ENCODE assay signal across 26 mouse cellular contexts in genomic region chr1:118403440-118403839, GRCm38 (mm10). TPM values are rescaled to one million over a fixed set of nuclear protein-coding genes. Genes with fewer than 3 reads are reported as not detected.
DNase-seq lines count a peak whose midpoint lies in the region; ATAC-seq and TF ChIP-seq lines count a peak whose summit lies in the region.
"Had no signal": no experiment of that assay in that cellular context is flagged by ENCODE, and none has a peak within 500 bp of the region (broad histone marks: within the 10 kb centered on the region; RNA-seq: fewer than 3 reads in every experiment).

No protein-coding gene starts in this region.

- H3K27me3 ChIP-seq in liver, embryonic 11.5 days (replicated peaks; ENCODE audit: control insufficient read depth, insufficient read depth, low read length) = no peaks in the 10 kb centered on the region
- no peaks in the 10 kb centered on the region for H3K27me3 ChIP-seq in liver, embryonic 12.5 days (replicated peaks)
- H3K27me3 ChIP-seq in liver, postnatal 0 days (ENCODE audit: insufficient read depth, low read length) = no peaks in the 10 kb centered on the region
- H3K27me3 ChIP-seq: embryonic facial prominence, embryonic 13.5 days; forebrain, embryonic 12.5 days; forebrain, embryonic 15.5 days; heart, embryonic 13.5 days; hindbrain, embryonic 12.5 days had no signal

- no peak for TF ChIP-seq EP300 in liver, postnatal 0 days (IDR thresholded peaks at IDR 0.05; ENCODE audit: low read depth)

- intact Hi-C loops in gastrocnemius, adult 2 months (cut with DNase I) = no loop called here

- H3K4me2 ChIP-seq in liver, embryonic 11.5 days = no peak overlapping the region
- H3K4me2 ChIP-seq in liver, embryonic 12.5 days = no peak overlapping the region
- H3K4me2 ChIP-seq in liver, postnatal 0 days (ENCODE audit: low read depth, low read length) = no peak overlapping the region
- H3K4me2 ChIP-seq: embryonic facial prominence, embryonic 13.5 days; forebrain, embryonic 12.5 days; forebrain, embryonic 15.5 days; heart, embryonic 13.5 days; hindbrain, embryonic 12.5 days had no signal

- no peak overlapping the region for H3K9ac ChIP-seq in liver, embryonic 11.5 days (ENCODE audit: low read depth, low read length)
- no peak overlapping the region for H3K9ac ChIP-seq in liver, embryonic 12.5 days
- H3K9ac ChIP-seq in liver, postnatal 0 days (replicated peaks) = no peak overlapping the region
- H3K9ac ChIP-seq: embryonic facial prominence, embryonic 13.5 days; forebrain, embryonic 12.5 days; forebrain, embryonic 15.5 days; heart, embryonic 13.5 days; hindbrain, embryonic 12.5 days had no signal

- H3K4me1 ChIP-seq in liver, embryonic 11.5 days (replicated peaks; ENCODE audit: control insufficient read depth, insufficient read depth, low read length) = peaks cover 5% of the 10 kb centered on the region; the same call in 1 of the 2 replicates
- peaks cover 30% of the 10 kb centered on the region for H3K4me1 ChIP-seq in liver, embryonic 12.5 days
- peaks cover 3% of the 10 kb centered on the region for H3K4me1 ChIP-seq in liver, postnatal 0 days (ENCODE audit: insufficient read depth)
- H3K4me1 ChIP-seq: forebrain, embryonic 15.5 days had no signal

- DNase-seq in gastrocnemius, adult 2 months = no peak
- no peak for DNase-seq in gastrocnemius, adult 8-10 months (ENCODE audit: low spot score in 2 of 2)
- DNase-seq in liver, embryonic 11.5 days (ENCODE audit: low spot score) = no peak
- no peak for DNase-seq in liver
- DNase-seq in liver, postnatal 0 days = no peak
- no peak for DNase-seq in frontal cortex, postnatal 25 days (ENCODE audit: low spot score in 2 of 2)
- DNase-seq in spleen, adult 12 weeks (ENCODE audit: low spot score) = no peak
- DNase-seq: adrenal gland, adult 8-10 months; adrenal gland, postnatal 25 days; cerebellum, adult 11-12 months; cerebellum, adult 9-10 months; cerebellum, postnatal 25 days; embryo, embryonic 11 days; gastrocnemius, postnatal 25 days; heart, adult 2 months had no signal

- H3K36me3 ChIP-seq in liver, embryonic 11.5 days (ENCODE audit: control insufficient read depth, insufficient read depth, low read length) = no peaks in the 10 kb centered on the region
- H3K36me3 ChIP-seq in liver, embryonic 12.5 days = peaks cover 13% of the 10 kb centered on the region
- H3K36me3 ChIP-seq in liver, postnatal 0 days (replicated peaks; ENCODE audit: insufficient read depth, low read length) = no peaks in the 10 kb centered on the region; the same call in 1 of the 2 replicates
- H3K36me3 ChIP-seq: forebrain, embryonic 15.5 days; heart, embryonic 10.5 days; heart, embryonic 13.5 days; hindbrain, embryonic 12.5 days had no signal

- H3K9me3 ChIP-seq in liver, embryonic 11.5 days (ENCODE audit: control insufficient read depth, low read length) = no peaks in the 10 kb centered on the region
- no peaks in the 10 kb centered on the region for H3K9me3 ChIP-seq in liver, embryonic 12.5 days (replicated peaks)
- no peaks in the 10 kb centered on the region for H3K9me3 ChIP-seq in liver, postnatal 0 days (ENCODE audit: low read length)
- H3K9me3 ChIP-seq: embryonic facial prominence, embryonic 10.5 days; embryonic facial prominence, embryonic 13.5 days; forebrain, embryonic 12.5 days; forebrain, embryonic 15.5 days; heart, embryonic 10.5 days; heart, embryonic 13.5 days; hindbrain, embryonic 12.5 days had no signal

- no peak for TF ChIP-seq CTCF in gastrocnemius, adult 2 months (IDR thresholded peaks at IDR 0.05)
- TF ChIP-seq CTCF in liver, postnatal 0 days (IDR thresholded peaks at IDR 0.05; ENCODE audit: low read depth) = no peak

- peak overlapping the region; percentile 66; the same call in 1 of the 2 replicates for H3K27ac ChIP-seq in gastrocnemius, adult 2 months
- no peak overlapping the region for H3K27ac ChIP-seq in liver, embryonic 11.5 days (ENCODE audit: low read depth, low read length)
- H3K27ac ChIP-seq in liver, embryonic 12.5 days = no peak overlapping the region
- 0 out of 2 replicates have a peak overlapping the region, but pooled peaks have one; percentile 34 for H3K27ac ChIP-seq in liver, postnatal 0 days (ENCODE audit: low read depth)
- H3K27ac ChIP-seq: embryonic facial prominence, embryonic 10.5 days; embryonic facial prominence, embryonic 13.5 days; forebrain, embryonic 12.5 days; forebrain, embryonic 15.5 days; heart, adult 2 months; heart, embryonic 10.5 days; hindbrain, embryonic 12.5 days had no signal

- 61% methylated on average over 3 of the region's 3 CpGs for WGBS in liver, embryonic 11.5 days
- WGBS in liver, embryonic 12.5 days (ENCODE audit: insufficient replicate concordance) = 35% methylated on average over 3 of the region's 3 CpGs
- WGBS in liver, postnatal 0 days (ENCODE audit: insufficient replicate concordance) = 48% methylated on average over 3 of the region's 3 CpGs

- no peak overlapping the region for H3K4me3 ChIP-seq in gastrocnemius, adult 2 months
- no peak overlapping the region for H3K4me3 ChIP-seq in liver, embryonic 11.5 days (ENCODE audit: low read depth, low read length)
- H3K4me3 ChIP-seq in liver, embryonic 12.5 days = no peak overlapping the region
- H3K4me3 ChIP-seq in liver, postnatal 0 days (ENCODE audit: low read depth, low read length) = no peak overlapping the region
- H3K4me3 ChIP-seq: embryonic facial prominence, embryonic 10.5 days; embryonic facial prominence, embryonic 13.5 days; erythroblast, embryonic 14.5 days; forebrain, embryonic 12.5 days; forebrain, embryonic 15.5 days; heart, adult 2 months; heart, embryonic 10.5 days; heart, embryonic 13.5 days; hindbrain, embryonic 12.5 days had no signal

- 0 out of 2 replicates have a peak, but pooled peaks have one; percentile 33 for ATAC-seq in liver, embryonic 11.5 days (replicated peaks; ENCODE audit: low FRiP score)
- ATAC-seq in liver, embryonic 12.5 days = 0 out of 2 replicates have a peak, but pooled peaks have one; percentile 43
- no peak for ATAC-seq in liver, postnatal 0 days
- ATAC-seq: activated CD4-positive, CD25-positive, alpha-beta regulatory T cell, adult 4 months; forebrain, embryonic 15.5 days; hindbrain, embryonic 16.5 days had no signal

RNA-seq across cellular contexts. Expression of gene Clasp1, which starts 14.6 kb away (rescaled TPM):
- 10 to 100 TPM; 45.9 to 50.5 TPM for total RNA-seq in gastrocnemius, adult 2 months (2021)
- 10 to 100 TPM; 45.8 to 55.5 (median 51.7) TPM for total RNA-seq in gastrocnemius, adult 8-10 months (2022)
- 40.6 and 41.1 TPM in 2 replicates for polyA plus RNA-seq in liver, embryonic 11.5 days (2014; fragmentation: Nextera tagmentation; extraction: Ambion mirVana)
- 21.6 and 22.3 TPM in 2 replicates for polyA plus RNA-seq in liver, embryonic 12.5 days (2016; fragmentation: Nextera tagmentation; extraction: Ambion mirVana)
- 5.4 and 6.4 TPM in 2 replicates for polyA plus RNA-seq in liver, postnatal 0 days (2015; fragmentation: Nextera tagmentation; extraction: Ambion mirVana)

Comparison
In these comparisons a context has a peak if more than half of its experiments do, and no peak if none do; other contexts are left out.
1. H3K27ac ChIP-seq: peak in gastrocnemius, adult 2 months (single experiment) and liver, postnatal 0 days (single experiment); none in liver, embryonic 11.5 days (single experiment) and liver, embryonic 12.5 days (single experiment).